Mouse (Mus musculus) kidney, adult 2 months (tissue): ENCODE measurements around the gene Sirt4.

ENCODE experiments used
- CTCF ChIP-seq: fragments of 200-500 bp; conservative IDR thresholded peaks from 2 replicates; pipeline ENCODE4 v1.5.1; 2011; ENCODE audit warnings: low read depth, mild to moderate bottlenecking, control low read depth, low read length, moderate library complexity, mixed read lengths; ENCODE audit not compliant: insufficient read depth, insufficient read length
- POLR2A ChIP-seq: fragments of 200-500 bp; IDR thresholded peaks from one replicate; pipeline ENCODE4 v1.6.1; 2011; ENCODE audit warnings: low read depth, low read length, control low read depth

- TF ChIP-seq CTCF (no peak), POLR2A (no peak)
Observed at GRCm38 (mm10) chr5:115429359-115430186, 55.0 kb downstream of the Sirt4 start, which contains the start of gene Msi1.
